Mouse (Mus musculus) embryonic fibroblast, embryonic 13.5 days (primary cell): ENCODE measurements around the gene Hectd4.

Source experiments
- CTCF ChIP-seq: IDR thresholded peaks from 2 replicates; pipeline ENCODE4 v1.5.1; 2011; ENCODE audit warnings: mild to moderate bottlenecking, control low read depth, low read length, moderate library complexity, borderline replicate concordance; ENCODE audit not compliant: insufficient read depth
- POLR2A ChIP-seq: IDR thresholded peaks from 2 replicates; pipeline ENCODE4 v1.6.1; 2011; ENCODE audit warnings: low read depth, mild to moderate bottlenecking, control low read depth, low read length, moderate library complexity

DNA sequence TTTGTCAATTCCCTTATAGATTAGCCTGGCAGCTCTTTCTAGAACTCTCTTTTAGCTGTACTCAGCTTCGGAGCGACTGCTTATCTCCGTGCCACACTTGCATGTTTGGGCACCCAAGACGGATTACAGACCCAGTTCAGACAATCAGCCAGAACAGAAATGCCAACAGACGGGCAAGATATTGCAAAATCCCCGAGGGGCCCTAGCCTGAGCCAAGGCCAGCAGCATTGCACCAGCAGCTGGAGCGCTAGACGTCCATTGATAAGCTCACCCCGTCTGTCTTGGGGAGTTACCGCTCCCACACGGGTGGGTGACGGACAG, 3.9 kb upstream of the Hectd4 start:
- no peak for TF ChIP-seq CTCF
- no peak for TF ChIP-seq POLR2A
